Mouse (Mus musculus): ENCODE measurements around the gene Foxj2.

Gene Foxj2

GRCm38 (mm10) chr6:122813640-122814039 is 6.1 kb upstream of the Foxj2 start:
- no peak for DNase-seq (ENCODE audit: low spot score)

GRCm38 (mm10) chr6:122820071-122820798 is 521 bp downstream of the Foxj2 start:
- peak; percentile 20 for DNase-seq (ENCODE audit: low spot score)

GRCm38 (mm10) chr6:122820799-122821650 is 1.3 kb downstream of the Foxj2 start:
- DNase-seq (ENCODE audit: low spot score), result no peak

- peak; percentile 20 for DNase-seq (ENCODE audit: low spot score)
Measured at GRCm38 (mm10) chr6:122821822-122822221, 2.1 kb downstream of the Foxj2 start.

- DNase-seq (ENCODE audit: low spot score), result peak; percentile 45
Measured at GRCm38 (mm10) chr6:122824086-122824485, 4.4 kb downstream of the Foxj2 start.

- no peak for DNase-seq (ENCODE audit: low spot score)
Measured at GRCm38 (mm10) chr6:122825166-122825565, 5.5 kb downstream of the Foxj2 start.

- peak; percentile 77 for DNase-seq (ENCODE audit: low spot score)
Measured at GRCm38 (mm10) chr6:122825923-122826742, 6.4 kb downstream of the Foxj2 start.

GRCm38 (mm10) chr6:122828086-122828485 is 8.4 kb downstream of the Foxj2 start:
- DNase-seq (ENCODE audit: low spot score), result peak; percentile 25

- DNase-seq (ENCODE audit: low spot score), result no peak
Measured at GRCm38 (mm10) chr6:122832880-122833279, 13.2 kb downstream of the Foxj2 start.

GRCm38 (mm10) chr6:122834365-122834764 is 14.7 kb downstream of the Foxj2 start:
- peak; percentile 61 for DNase-seq (ENCODE audit: low spot score)

- no peak for DNase-seq (ENCODE audit: low spot score)
Measured at GRCm38 (mm10) chr6:122836974-122837373, 17.3 kb downstream of the Foxj2 start.

GRCm38 (mm10) chr6:122837539-122837938 is 17.8 kb downstream of the Foxj2 start:
- no peak for DNase-seq (ENCODE audit: low spot score)

GRCm38 (mm10) chr6:122843759-122844158 is 24.0 kb downstream of the Foxj2 start:
- no peak for DNase-seq (ENCODE audit: low spot score)

- DNase-seq (ENCODE audit: low spot score), result no peak
Measured at GRCm38 (mm10) chr6:122852696-122853095, 33.0 kb downstream of the Foxj2 start.

GRCm38 (mm10) chr6:122854552-122854951 is 34.8 kb downstream of the Foxj2 start:
- DNase-seq (ENCODE audit: low spot score), result no peak

GRCm38 (mm10) chr6:122855955-122856354 is 36.2 kb downstream of the Foxj2 start, which contains the start of gene C3ar1:
Gene C3ar1, minus strand, starts transcription at chr6:122856161.
- no peak for DNase-seq (ENCODE audit: low spot score)

GRCm38 (mm10) chr6:122862434-122862833 is 42.7 kb downstream of the Foxj2 start:
- DNase-seq (ENCODE audit: low spot score), result no peak

GRCm38 (mm10) chr6:122862871-122863270 is 43.2 kb downstream of the Foxj2 start:
- peak; percentile 39 for DNase-seq (ENCODE audit: low spot score)

GRCm38 (mm10) chr6:122867914-122868313 is 48.2 kb downstream of the Foxj2 start:
- no peak for DNase-seq (ENCODE audit: low spot score)

GRCm38 (mm10) chr6:122869846-122870245 is 50.1 kb downstream of the Foxj2 start:
- DNase-seq (ENCODE audit: low spot score), result no peak

- peak; percentile 59 for DNase-seq (ENCODE audit: low spot score)
Measured at GRCm38 (mm10) chr6:122872800-122873199, 53.1 kb downstream of the Foxj2 start.

All from lung, postnatal 25 days (tissue).